Mouse (Mus musculus) hindbrain, embryonic 15.5 days (tissue): ENCODE data around the gene Hsf2bp. TPM values are rescaled to one million over a fixed set of nuclear protein-coding genes. Genes with fewer than 3 reads are reported as not detected.

ENCODE experiments used
- ATAC-seq: fragments of 200-750 bp; cut with Nextera tagmentation; 2 replicates; pipeline ENCODE4 v1.8.0; 2017; ENCODE audit warnings: low read depth, moderate number of reproducible peaks, moderate TSS enrichment; ENCODE audit not compliant: low FRiP score
- H3K27ac ChIP-seq: fragments of 300-500 bp; sonication (generic); replicated peaks from 2 replicates; pipeline ENCODE4 v1.5.1; 2015; ENCODE audit warnings: mild to moderate bottlenecking, inconsistent platforms
- H3K27me3 ChIP-seq: fragments of 300-500 bp; sonication (generic); 2 replicates; pipeline ENCODE4 v1.6.1; 2015; ENCODE audit warnings: control low read depth, inconsistent platforms
- H3K36me3 ChIP-seq: fragments of 300-500 bp; sonication (generic); 2 replicates; pipeline ENCODE4 v1.6.1; 2015; ENCODE audit warnings: control low read depth, inconsistent platforms
- H3K4me1 ChIP-seq: fragments of 300-500 bp; sonication (generic); replicated peaks from 2 replicates; pipeline ENCODE4 v1.6.1; 2015; ENCODE audit warnings: control low read depth, inconsistent platforms
- H3K4me2 ChIP-seq: fragments of 300-500 bp; sonication (generic); 2 replicates; pipeline ENCODE4 v1.6.1; 2015; ENCODE audit warnings: moderate library complexity, mild to moderate bottlenecking, inconsistent platforms
- H3K4me3 ChIP-seq: fragments of 300-500 bp; sonication (generic); 2 replicates; pipeline ENCODE4 v1.5.1; 2015; ENCODE audit warnings: mild to moderate bottlenecking, inconsistent platforms
- H3K9ac ChIP-seq: fragments of 300-500 bp; sonication (generic); 2 replicates; pipeline ENCODE4 v1.6.1; 2015; ENCODE audit warnings: inconsistent platforms
- H3K9me3 ChIP-seq: fragments of 300-500 bp; sonication (generic); 2 replicates; pipeline ENCODE4 v1.6.1; 2016; ENCODE audit warnings: control low read depth, inconsistent platforms
- WGBS: fragments of 180-500 bp; shearing (Covaris S2); methylation state at CpG from one replicate; pipeline ENCODE4 v1.1.7; 2015; 5-methylcytosine and 5-hydroxymethylcytosine counted together
- polyA plus RNA-seq: library from polyadenylated mRNA; unstranded; fragments of >200 nt; fragmentation: Nextera tagmentation; extraction: Ambion mirVana; gene quantifications from 2 replicates; pipeline ENCODE4 v1.2.1, GENCODE M21; 2015

The Hsf2bp gene
- polyA plus RNA-seq, 1 experiment from 2014 or later = 0.48 TPM

- H3K9me3 ChIP-seq = no peaks in the 10 kb centered on the region
- no peaks in the 10 kb centered on the region for H3K4me1 ChIP-seq
- H3K4me3 ChIP-seq = no peak overlapping the region
- WGBS = 33% methylated on average over 3 of the region's 3 CpGs
- no peaks in the 10 kb centered on the region for H3K36me3 ChIP-seq
- no peak overlapping the region for H3K4me2 ChIP-seq
- H3K9ac ChIP-seq = no peak overlapping the region
- no peaks in the 10 kb centered on the region for H3K27me3 ChIP-seq
- ATAC-seq = peak; percentile 78; the same call in 1 of the 2 replicates
- no peak overlapping the region for H3K27ac ChIP-seq
Observed at GRCm38 (mm10) chr17:32027666-32028065, 8.5 kb downstream of the Hsf2bp start.

GRCm38 (mm10) chr17:32025386-32025785 lies 10.8 kb downstream of the Hsf2bp start:
- ATAC-seq = peak; percentile 72; the same call in 1 of the 2 replicates
- no peak overlapping the region for H3K4me3 ChIP-seq

GRCm38 (mm10) chr17:32024671-32025073 lies 11.5 kb downstream of the Hsf2bp start:
- Histone ChIP-seq H3K4me3 (no peak overlapping the region), H3K27me3 (no peaks in the 10 kb centered on the region), H3K36me3 (no peaks in the 10 kb centered on the region), H3K9ac (no peak overlapping the region), H3K4me1 (no peaks in the 10 kb centered on the region), H3K9me3 (no peaks in the 10 kb centered on the region), H3K4me2 (no peak overlapping the region), H3K27ac (no peak overlapping the region)
- 64% methylated on average over 5 of the region's 5 CpGs for WGBS
- no peak for ATAC-seq

More at GRCm38 (mm10) chr17:32025386-32025785, 10.8 kb downstream of the Hsf2bp start:
- no peak overlapping the region for H3K27ac ChIP-seq
- H3K9me3 ChIP-seq = no peaks in the 10 kb centered on the region
- H3K36me3 ChIP-seq = no peaks in the 10 kb centered on the region
- no peaks in the 10 kb centered on the region for H3K4me1 ChIP-seq
- 12% methylated on average over 2 of the region's 2 CpGs for WGBS
- no peak overlapping the region for H3K9ac ChIP-seq
- no peak overlapping the region for H3K4me2 ChIP-seq
- H3K27me3 ChIP-seq = no peaks in the 10 kb centered on the region

- no peaks in the 10 kb centered on the region for H3K4me1 ChIP-seq
- no peak overlapping the region for H3K9ac ChIP-seq
- H3K4me2 ChIP-seq = no peak overlapping the region
- no peak overlapping the region for H3K27ac ChIP-seq
- H3K9me3 ChIP-seq = no peaks in the 10 kb centered on the region
- H3K4me3 ChIP-seq = no peak overlapping the region
- no peaks in the 10 kb centered on the region for H3K27me3 ChIP-seq
- 78% methylated on average over 8 of the region's 8 CpGs for WGBS
- no peaks in the 10 kb centered on the region for H3K36me3 ChIP-seq
- ATAC-seq = no peak
Observed at GRCm38 (mm10) chr17:32023088-32023487, 13.1 kb downstream of the Hsf2bp start.

- Histone ChIP-seq H3K36me3 (no peaks in the 10 kb centered on the region), H3K27me3 (no peaks in the 10 kb centered on the region), H3K4me3 (no peak overlapping the region), H3K4me1 (no peaks in the 10 kb centered on the region), H3K4me2 (no peak overlapping the region), H3K9ac (no peak overlapping the region), H3K27ac (no peak overlapping the region), H3K9me3 (no peaks in the 10 kb centered on the region)
- no peak for ATAC-seq
- 84% methylated on average over 6 of the region's 6 CpGs for WGBS
Observed at GRCm38 (mm10) chr17:32022551-32022950, 13.6 kb downstream of the Hsf2bp start.

GRCm38 (mm10) chr17:32021981-32022380 lies 14.2 kb downstream of the Hsf2bp start:
- no peaks in the 10 kb centered on the region for H3K9me3 ChIP-seq
- H3K27ac ChIP-seq = no peak overlapping the region
- H3K9ac ChIP-seq = no peak overlapping the region
- ATAC-seq = no peak
- 94% methylated on average over 3 of the region's 3 CpGs for WGBS
- H3K36me3 ChIP-seq = no peaks in the 10 kb centered on the region
- no peak overlapping the region for H3K4me2 ChIP-seq
- no peaks in the 10 kb centered on the region for H3K27me3 ChIP-seq
- H3K4me3 ChIP-seq = no peak overlapping the region
- no peaks in the 10 kb centered on the region for H3K4me1 ChIP-seq

GRCm38 (mm10) chr17:32018127-32018894 lies 17.8 kb downstream of the Hsf2bp start:
- Histone ChIP-seq H3K36me3 (no peaks in the 10 kb centered on the region), H3K9me3 (no peaks in the 10 kb centered on the region), H3K4me1 (no peaks in the 10 kb centered on the region), H3K27me3 (no peaks in the 10 kb centered on the region), H3K9ac (no peak overlapping the region), H3K4me2 (no peak overlapping the region), H3K4me3 (no peak overlapping the region), H3K27ac (no peak overlapping the region)
- ATAC-seq = no peak
- 84% methylated on average over 5 of the region's 5 CpGs for WGBS

GRCm38 (mm10) chr17:32016481-32016880 lies 19.7 kb downstream of the Hsf2bp start:
- Histone ChIP-seq H3K27me3 (no peaks in the 10 kb centered on the region), H3K27ac (no peak overlapping the region), H3K4me2 (no peak overlapping the region), H3K9me3 (no peaks in the 10 kb centered on the region), H3K4me1 (no peaks in the 10 kb centered on the region), H3K36me3 (no peaks in the 10 kb centered on the region), H3K9ac (no peak overlapping the region), H3K4me3 (no peak overlapping the region)
- ATAC-seq = no peak
- 89% methylated on average over 8 of the region's 8 CpGs for WGBS

GRCm38 (mm10) chr17:32013659-32014058 lies 22.5 kb downstream of the Hsf2bp start:
- H3K27ac ChIP-seq = no peak overlapping the region
- no peaks in the 10 kb centered on the region for H3K4me1 ChIP-seq
- H3K9ac ChIP-seq = no peak overlapping the region
- no peaks in the 10 kb centered on the region for H3K36me3 ChIP-seq
- no peak for ATAC-seq
- no peak overlapping the region for H3K4me2 ChIP-seq
- H3K9me3 ChIP-seq = no peaks in the 10 kb centered on the region
- no peaks in the 10 kb centered on the region for H3K27me3 ChIP-seq
- H3K4me3 ChIP-seq = no peak overlapping the region

- Histone ChIP-seq H3K27me3 (no peaks in the 10 kb centered on the region), H3K4me3 (no peak overlapping the region), H3K4me2 (no peak overlapping the region), H3K9me3 (no peaks in the 10 kb centered on the region), H3K4me1 (no peaks in the 10 kb centered on the region), H3K36me3 (no peaks in the 10 kb centered on the region), H3K9ac (no peak overlapping the region), H3K27ac (no peak overlapping the region)
- ATAC-seq = no peak
- WGBS = 66% methylated on average over 3 of the region's 3 CpGs
Observed at GRCm38 (mm10) chr17:32012254-32012653, 23.9 kb downstream of the Hsf2bp start.

- H3K9me3 ChIP-seq = no peaks in the 10 kb centered on the region
- no peaks in the 10 kb centered on the region for H3K4me1 ChIP-seq
- ATAC-seq = no peak
- no peaks in the 10 kb centered on the region for H3K36me3 ChIP-seq
- H3K4me3 ChIP-seq = no peak overlapping the region
- H3K27me3 ChIP-seq = no peaks in the 10 kb centered on the region
- 85% methylated on average over 6 of the region's 6 CpGs for WGBS
- H3K27ac ChIP-seq = no peak overlapping the region
- H3K9ac ChIP-seq = no peak overlapping the region
- H3K4me2 ChIP-seq = no peak overlapping the region
Observed at GRCm38 (mm10) chr17:32011694-32012093, 24.5 kb downstream of the Hsf2bp start.

- H3K36me3 ChIP-seq = no peaks in the 10 kb centered on the region
- H3K9ac ChIP-seq = no peak overlapping the region
- no peak overlapping the region for H3K4me3 ChIP-seq
- H3K27me3 ChIP-seq = no peaks in the 10 kb centered on the region
- 82% methylated on average over 5 of the region's 5 CpGs for WGBS
- H3K27ac ChIP-seq = no peak overlapping the region
- H3K9me3 ChIP-seq = no peaks in the 10 kb centered on the region
- H3K4me1 ChIP-seq = no peaks in the 10 kb centered on the region
- ATAC-seq = no peak
- H3K4me2 ChIP-seq = no peak overlapping the region
Observed at GRCm38 (mm10) chr17:32006800-32007199, 29.3 kb downstream of the Hsf2bp start.

GRCm38 (mm10) chr17:32003251-32003650 lies 32.9 kb downstream of the Hsf2bp start:
- no peak overlapping the region for H3K27ac ChIP-seq
- ATAC-seq = no peak
- H3K4me1 ChIP-seq = no peaks in the 10 kb centered on the region
- H3K4me2 ChIP-seq = no peak overlapping the region
- H3K4me3 ChIP-seq = no peak overlapping the region
- no peaks in the 10 kb centered on the region for H3K36me3 ChIP-seq
- 91% methylated on average over 3 of the region's 3 CpGs for WGBS
- no peaks in the 10 kb centered on the region for H3K9me3 ChIP-seq
- no peaks in the 10 kb centered on the region for H3K27me3 ChIP-seq
- H3K9ac ChIP-seq = no peak overlapping the region
